Mouse (Mus musculus): ENCODE measurements around the gene Cdv3. TPM values are rescaled to one million over a fixed set of nuclear protein-coding genes. Genes with fewer than 3 reads are reported as not detected.

Cdv3 gene
- total RNA-seq, 1 experiment, result 233 TPM

GRCm38 (mm10) chr9:103379199-103379598, 13.6 kb upstream of the Cdv3 start:
- Histone ChIP-seq H3K9ac (ENCODE audit: insufficient read depth, low read depth, low read length, poor library complexity, severe bottlenecking) (no peak overlapping the region), H3K4me3 (ENCODE audit: insufficient read depth in 1 of 2, low read depth in 1 of 2, low read length in 2 of 2, poor library complexity in 1 of 2, severe bottlenecking in 1 of 2) (no peak overlapping the region), H3K27ac (ENCODE audit: insufficient read depth, low read depth, low read length, poor library complexity, severe bottlenecking) (no peak overlapping the region), H3K9me3 (ENCODE audit: control insufficient read depth, insufficient read depth, low read depth, low read length) (no peaks in the 10 kb centered on the region), H3K4me1 (ENCODE audit: control insufficient read depth in 2 of 2, insufficient read depth in 2 of 2, low read length in 2 of 2, poor library complexity in 1 of 2) (peaks cover 0 to 12% of the 10 kb centered on the region in 2 experiments; a peak in 2 of 4 replicates), H3K36me3 (ENCODE audit: control insufficient read depth, insufficient read depth, low read length, poor library complexity, severe bottlenecking) (no peaks in the 10 kb centered on the region)
- in situ Hi-C loops (cut with MboI; ENCODE audit: low sequenced_read_pairs in 2 of 2, unreplicated experiment in 2 of 2), result no loop called here
- DNase-seq (ENCODE audit: low read depth, low spot score), result no peak
- no peak for TF ChIP-seq MAFK (IDR thresholded peaks at IDR 0.05; ENCODE audit: insufficient read depth, low read depth, low read length)
- no peak for TF ChIP-seq CHD2 (IDR thresholded peaks at IDR 0.05; ENCODE audit: low read depth, low read length)
- TF ChIP-seq ZC3H11A (IDR thresholded peaks at IDR 0.05; ENCODE audit: borderline replicate concordance, low read depth, low read length), result no peak
- TF ChIP-seq ZNF384 (IDR thresholded peaks at IDR 0.05; ENCODE audit: low read depth, low read length), result no peak
- no peak for TF ChIP-seq HCFC1 (IDR thresholded peaks at IDR 0.05; ENCODE audit: borderline replicate concordance, insufficient read depth, low read length)

GRCm38 (mm10) chr9:103378686-103379085, 13.0 kb upstream of the Cdv3 start:
- no peak overlapping the region for H3K27ac ChIP-seq (ENCODE audit: insufficient read depth, low read depth, low read length, poor library complexity, severe bottlenecking)
- H3K9ac ChIP-seq (ENCODE audit: insufficient read depth, low read depth, low read length, poor library complexity, severe bottlenecking), result no peak overlapping the region
- in situ Hi-C loops (cut with MboI; ENCODE audit: low sequenced_read_pairs in 2 of 2, unreplicated experiment in 2 of 2), result no loop called here
- H3K9me3 ChIP-seq (ENCODE audit: control insufficient read depth, insufficient read depth, low read depth, low read length), result no peaks in the 10 kb centered on the region
- DNase-seq (ENCODE audit: low read depth, low spot score), result no peak
- no peaks in the 10 kb centered on the region for H3K36me3 ChIP-seq (ENCODE audit: control insufficient read depth, insufficient read depth, low read length, poor library complexity, severe bottlenecking)
- H3K4me1 ChIP-seq (ENCODE audit: control insufficient read depth in 2 of 2, insufficient read depth in 2 of 2, low read length in 2 of 2, poor library complexity in 1 of 2), result peaks cover 0 to 12% of the 10 kb centered on the region in 2 experiments; a peak in 2 of 4 replicates
- TF ChIP-seq ZNF384 (IDR thresholded peaks at IDR 0.05; ENCODE audit: low read depth, low read length), result no peak
- no peak overlapping the region for H3K4me3 ChIP-seq (ENCODE audit: insufficient read depth in 1 of 2, low read depth in 1 of 2, low read length in 2 of 2, poor library complexity in 1 of 2, severe bottlenecking in 1 of 2)

GRCm38 (mm10) chr9:103376346-103377320, 11.0 kb upstream of the Cdv3 start:
- Histone ChIP-seq H3K27ac (ENCODE audit: insufficient read depth, low read depth, low read length, poor library complexity, severe bottlenecking) (no peak overlapping the region), H3K36me3 (ENCODE audit: control insufficient read depth, insufficient read depth, low read length, poor library complexity, severe bottlenecking) (no peaks in the 10 kb centered on the region), H3K4me1 (ENCODE audit: control insufficient read depth in 2 of 2, insufficient read depth in 2 of 2, low read length in 2 of 2, poor library complexity in 1 of 2) (peaks cover 3 to 20% of the 10 kb centered on the region in 2 experiments; a peak in 2 of 4 replicates), H3K9me3 (ENCODE audit: control insufficient read depth, insufficient read depth, low read depth, low read length) (no peaks in the 10 kb centered on the region), H3K9ac (ENCODE audit: insufficient read depth, low read depth, low read length, poor library complexity, severe bottlenecking) (no peak overlapping the region), H3K4me3 (ENCODE audit: insufficient read depth in 1 of 2, low read depth in 1 of 2, low read length in 2 of 2, poor library complexity in 1 of 2, severe bottlenecking in 1 of 2) (no peak overlapping the region)
- in situ Hi-C loops (cut with MboI; ENCODE audit: low sequenced_read_pairs in 2 of 2, unreplicated experiment in 2 of 2), result no loop called here
- no peak for DNase-seq (ENCODE audit: low read depth, low spot score)
- TF ChIP-seq CHD2 (IDR thresholded peaks at IDR 0.05; ENCODE audit: low read depth, low read length) (no peak), MAFK (IDR thresholded peaks at IDR 0.05; ENCODE audit: insufficient read depth, low read depth, low read length) (no peak), HCFC1 (IDR thresholded peaks at IDR 0.05; ENCODE audit: borderline replicate concordance, insufficient read depth, low read length) (no peak), ZC3H11A (IDR thresholded peaks at IDR 0.05; ENCODE audit: borderline replicate concordance, low read depth, low read length) (no peak)

- H3K9me3 ChIP-seq (ENCODE audit: control insufficient read depth, insufficient read depth, low read depth, low read length), result no peaks in the 10 kb centered on the region
- no peak for DNase-seq (ENCODE audit: low read depth, low spot score)
- in situ Hi-C loops (cut with MboI; ENCODE audit: low sequenced_read_pairs in 2 of 2, unreplicated experiment in 2 of 2), result no loop called here
Measured at GRCm38 (mm10) chr9:103372271-103373010, 6.8 kb upstream of the Cdv3 start.

More at GRCm38 (mm10) chr9:103372271-103373010, 6.8 kb upstream of the Cdv3 start:
- Histone ChIP-seq H3K9ac (ENCODE audit: insufficient read depth, low read depth, low read length, poor library complexity, severe bottlenecking) (no peak overlapping the region), H3K27ac (ENCODE audit: insufficient read depth, low read depth, low read length, poor library complexity, severe bottlenecking) (no peak overlapping the region), H3K4me3 (ENCODE audit: insufficient read depth in 1 of 2, low read depth in 1 of 2, low read length in 2 of 2, poor library complexity in 1 of 2, severe bottlenecking in 1 of 2) (no peak overlapping the region), H3K36me3 (ENCODE audit: control insufficient read depth, insufficient read depth, low read length, poor library complexity, severe bottlenecking) (no peaks in the 10 kb centered on the region), H3K4me1 (ENCODE audit: control insufficient read depth in 2 of 2, insufficient read depth in 2 of 2, low read length in 2 of 2, poor library complexity in 1 of 2) (peaks cover 3 to 13% of the 10 kb centered on the region in 2 experiments; a peak in 2 of 4 replicates)
- TF ChIP-seq CHD2 (IDR thresholded peaks at IDR 0.05; ENCODE audit: low read depth, low read length) (no peak), ZNF384 (IDR thresholded peaks at IDR 0.05; ENCODE audit: low read depth, low read length) (no peak), MAFK (IDR thresholded peaks at IDR 0.05; ENCODE audit: insufficient read depth, low read depth, low read length) (no peak), ZC3H11A (IDR thresholded peaks at IDR 0.05; ENCODE audit: borderline replicate concordance, low read depth, low read length) (no peak), HCFC1 (IDR thresholded peaks at IDR 0.05; ENCODE audit: borderline replicate concordance, insufficient read depth, low read length) (no peak)
